Mouse (Mus musculus) myocyte (in vitro differentiated cells): ENCODE results near the gene Mt1. TPM values are rescaled to one million over a fixed set of nuclear protein-coding genes. Genes with fewer than 3 reads are reported as not detected.

ENCODE experiments used
- H3K27me3 ChIP-seq: one replicate; pipeline ENCODE4 v1.6.1; 2011; ENCODE audit not compliant: control insufficient read depth, insufficient read depth, insufficient read length
- H3K36me3 ChIP-seq: one replicate; pipeline ENCODE4 v1.6.1; 2011; ENCODE audit not compliant: control insufficient read depth, insufficient read depth
- H3K4me2 ChIP-seq: one replicate; pipeline ENCODE4 v1.6.1; 2011; ENCODE audit warnings: low read depth, control low read depth
- H3K4me3 ChIP-seq: one replicate; pipeline ENCODE4 v1.5.1; 2011; ENCODE audit warnings: mild to moderate bottlenecking, control low read depth, moderate library complexity
- H3K79me2 ChIP-seq: one replicate; pipeline ENCODE4 v1.6.1; 2011; ENCODE audit not compliant: control insufficient read depth, insufficient read depth
- H3ac ChIP-seq: one replicate; pipeline ENCODE4 v1.6.1; 2011; ENCODE audit not compliant: control insufficient read depth, insufficient read length
- CEBPB ChIP-seq: IDR thresholded peaks from 2 replicates; pipeline ENCODE4 v1.6.1; 2011; ENCODE audit warnings: mild to moderate bottlenecking, moderate library complexity; ENCODE audit not compliant: poor library complexity, insufficient read depth, severe bottlenecking
- E2F4 ChIP-seq: IDR thresholded peaks from one replicate; pipeline ENCODE4 v1.6.1; 2011; ENCODE audit warnings: mild to moderate bottlenecking, control low read depth, moderate library complexity; ENCODE audit not compliant: insufficient read depth
- MAX ChIP-seq: IDR thresholded peaks from one replicate; pipeline ENCODE4 v1.6.1; 2011; ENCODE audit warnings: low read depth, mild to moderate bottlenecking, control low read depth
- MYOD1 ChIP-seq, 3 experiments: IDR thresholded peaks; one replicate each; pipeline ENCODE4 v1.6.1; 2011; ENCODE audit warnings: control low read depth in 2 of 3, low read depth in 2 of 3, mild to moderate bottlenecking in 2 of 3, moderate library complexity in 1 of 3; ENCODE audit not compliant: insufficient read length in 2 of 3, control insufficient read depth in 1 of 3
- MYOG ChIP-seq, 3 experiments: IDR thresholded peaks; one replicate each; pipeline ENCODE4 v1.6.1; 2011; ENCODE audit warnings: control low read depth in 2 of 3, low read depth in 2 of 3, mild to moderate bottlenecking in 2 of 3; ENCODE audit not compliant: insufficient read length in 2 of 3, control insufficient read depth in 1 of 3, insufficient read depth in 1 of 3
- POLR2A ChIP-seq: IDR thresholded peaks from one replicate; pipeline ENCODE4 v1.6.1; 2011; ENCODE audit warnings: low read depth, mild to moderate bottlenecking, control low read depth, moderate library complexity; ENCODE audit not compliant: insufficient read length
- POLR2AphosphoS2 ChIP-seq: IDR thresholded peaks from one replicate; pipeline ENCODE4 v1.6.1; 2011; ENCODE audit warnings: low read depth, control low read depth; ENCODE audit not compliant: insufficient read length
- REST ChIP-seq: IDR thresholded peaks from one replicate; pipeline ENCODE4 v1.6.1; 2011; ENCODE audit warnings: mild to moderate bottlenecking, control low read depth, moderate library complexity; ENCODE audit not compliant: insufficient read depth, insufficient read length
- SRF ChIP-seq: IDR thresholded peaks from one replicate; pipeline ENCODE4 v1.6.1; 2011; ENCODE audit warnings: low read depth; ENCODE audit not compliant: control insufficient read depth, insufficient read length
- TCF12 ChIP-seq: IDR thresholded peaks from one replicate; pipeline ENCODE4 v1.6.1; 2011; ENCODE audit warnings: mild to moderate bottlenecking, control low read depth; ENCODE audit not compliant: poor library complexity, insufficient read depth, severe bottlenecking
- TCF3 ChIP-seq: IDR thresholded peaks from one replicate; pipeline ENCODE4 v1.6.1; 2011; ENCODE audit warnings: low read depth, control low read depth; ENCODE audit not compliant: insufficient read length
- USF1 ChIP-seq: IDR thresholded peaks from one replicate; pipeline ENCODE4 v1.6.1; 2011; ENCODE audit warnings: low read depth, mild to moderate bottlenecking, control low read depth, moderate library complexity
- polyA plus RNA-seq: library from polyadenylated mRNA; unstranded; fragments of >200 nt; fragmentation: generic; extraction: Trizol; gene quantifications from one replicate; pipeline ENCODE4 v1.2.1, GENCODE M21; 2012; ENCODE audit warnings: missing spikeins

The Mt1 gene
- polyA plus RNA-seq, 1 experiment = 1,165 TPM

- Histone ChIP-seq H3K4me3 (peak overlapping the region; percentile 77), H3K4me2 (peak overlapping the region; percentile 94), H3K36me3 (no peaks in the 10 kb centered on the region), H3ac (no peak overlapping the region), H3K27me3 (no peaks in the 10 kb centered on the region), H3K79me2 (no peaks in the 10 kb centered on the region)
- TF ChIP-seq MAX (no peak), POLR2AphosphoS2 (peak; percentile 4), CEBPB (no peak), TCF12 (no peak)
Observed at GRCm38 (mm10) chr8:94173848-94174403, 5.0 kb upstream of the Mt1 start.

GRCm38 (mm10) chr8:94174619-94175213 lies 4.2 kb upstream of the Mt1 start:
- no peaks in the 10 kb centered on the region for H3K36me3 ChIP-seq
- H3K4me2 ChIP-seq = peak overlapping the region; percentile 94
- H3ac ChIP-seq = no peak overlapping the region
- no peak for TF ChIP-seq CEBPB
- no peak for TF ChIP-seq MAX
- TF ChIP-seq MYOD1 (IDR thresholded peaks at IDR 0.05; ENCODE audit: control insufficient read depth in 1 of 3, insufficient read length in 2 of 3, low read depth in 2 of 3) = no peak
- TF ChIP-seq SRF = no peak
- no peak for TF ChIP-seq E2F4
- no peak for TF ChIP-seq POLR2A
- no peak for TF ChIP-seq TCF3
- no peak for TF ChIP-seq USF1
- TF ChIP-seq TCF12 = no peak
- TF ChIP-seq MYOG (IDR thresholded peaks at IDR 0.05; ENCODE audit: control insufficient read depth in 1 of 3, insufficient read depth in 1 of 3, insufficient read length in 2 of 3, low read depth in 2 of 3) = no peak
- no peak for TF ChIP-seq REST
- TF ChIP-seq POLR2AphosphoS2 = no peak
- H3K79me2 ChIP-seq = peaks cover 6% of the 10 kb centered on the region
- no peaks in the 10 kb centered on the region for H3K27me3 ChIP-seq
- H3K4me3 ChIP-seq = no peak overlapping the region

- H3K4me2 ChIP-seq = peak overlapping the region; percentile 91
- H3K27me3 ChIP-seq = no peaks in the 10 kb centered on the region
- peaks cover 14% of the 10 kb centered on the region for H3K79me2 ChIP-seq
Observed at GRCm38 (mm10) chr8:94177716-94178390, 1.0 kb upstream of the Mt1 start.

GRCm38 (mm10) chr8:94179713-94180560 lies 1.1 kb downstream of the Mt1 start:
- TF ChIP-seq POLR2A (peak; percentile 40), REST (no peak), MYOG (IDR thresholded peaks at IDR 0.05; ENCODE audit: control insufficient read depth in 1 of 3, insufficient read depth in 1 of 3, insufficient read length in 2 of 3, low read depth in 2 of 3) (no peak), POLR2AphosphoS2 (peak; percentile 57)
- peak overlapping the region; percentile 23 for H3ac ChIP-seq
- H3K4me3 ChIP-seq = peak overlapping the region; percentile 91
- H3K4me2 ChIP-seq = peak overlapping the region; percentile 97
- H3K27me3 ChIP-seq = no peaks in the 10 kb centered on the region
- H3K36me3 ChIP-seq = no peaks in the 10 kb centered on the region
- peaks cover 14% of the 10 kb centered on the region for H3K79me2 ChIP-seq

More at GRCm38 (mm10) chr8:94177716-94178390, 1.0 kb upstream of the Mt1 start:
- TF ChIP-seq POLR2AphosphoS2 = no peak
- no peak for TF ChIP-seq USF1
- TF ChIP-seq TCF12 = no peak
- TF ChIP-seq SRF = no peak
- no peak for TF ChIP-seq TCF3
- no peak for TF ChIP-seq MYOD1 (IDR thresholded peaks at IDR 0.05; ENCODE audit: control insufficient read depth in 1 of 3, insufficient read length in 2 of 3, low read depth in 2 of 3)
- TF ChIP-seq E2F4 = no peak
- no peak for TF ChIP-seq MAX
- TF ChIP-seq MYOG (IDR thresholded peaks at IDR 0.05; ENCODE audit: control insufficient read depth in 1 of 3, insufficient read depth in 1 of 3, insufficient read length in 2 of 3, low read depth in 2 of 3) = no peak
- no peak for TF ChIP-seq REST
- no peak for TF ChIP-seq POLR2A
- no peak for TF ChIP-seq CEBPB
- H3K36me3 ChIP-seq = no peaks in the 10 kb centered on the region
- no peak overlapping the region for H3ac ChIP-seq
- H3K4me3 ChIP-seq = peak overlapping the region; percentile 91
